Comparison of ENCODE assay signal across 8 mouse cellular contexts in the genomic region with DNA sequence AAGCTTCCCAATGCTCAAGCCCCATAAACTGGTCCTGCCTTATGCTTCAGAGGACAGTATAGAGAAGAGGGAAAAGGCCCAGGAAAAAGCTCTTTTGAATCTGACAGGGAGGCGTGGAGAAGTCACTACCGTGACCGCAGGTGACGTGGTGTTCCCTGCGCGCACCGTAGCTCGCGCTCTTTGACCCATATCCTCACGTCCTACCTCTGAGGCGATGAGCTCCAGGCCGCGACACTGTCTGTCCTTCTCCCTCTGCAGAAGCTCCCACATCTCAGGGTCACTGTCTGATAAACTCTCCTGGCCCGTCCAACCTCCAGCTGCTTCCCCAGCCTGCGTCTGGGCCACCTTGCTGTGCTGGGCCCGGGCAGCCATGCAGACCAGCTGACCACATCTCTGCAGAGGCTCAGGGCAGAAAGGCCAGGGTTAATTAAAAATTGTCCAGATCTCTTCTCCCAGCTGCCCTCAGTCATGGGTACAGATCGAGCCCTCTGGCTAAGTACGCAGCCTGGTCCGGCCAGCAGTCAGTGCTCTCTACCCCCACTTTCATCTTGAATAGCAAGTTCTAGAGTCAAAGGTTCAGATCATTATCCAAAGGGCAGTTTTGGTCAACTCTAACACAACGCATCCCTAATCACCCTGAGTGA. TPM values are rescaled to one million over a fixed set of nuclear protein-coding genes. Genes with fewer than 3 reads are reported as not detected.
DNase-seq lines count a peak whose midpoint lies in the region; ATAC-seq and TF ChIP-seq lines count a peak whose summit lies in the region.

No protein-coding gene starts in this region.

- peak overlapping the region; percentile 96 for H3K9ac ChIP-seq in MEL (ENCODE audit: control insufficient read depth, low read depth, low read length, poor library complexity, severe bottlenecking)
- H3K9ac ChIP-seq in intestine, embryonic 14.5 days (ENCODE audit: low read length): peak overlapping the region; percentile 65; the same call in 1 of the 2 replicates
- H3K9ac ChIP-seq in liver, postnatal 0 days (replicated peaks): peak overlapping the region; percentile 62

- peak overlapping the region; percentile 95 for H3K4me2 ChIP-seq in intestine, embryonic 14.5 days (ENCODE audit: low read length)
- H3K4me2 ChIP-seq in liver, postnatal 0 days (ENCODE audit: low read depth, low read length): peak overlapping the region; percentile 79

- intact Hi-C loops in heart, postnatal 14 days (cut with DNase I): no loop called here

- H3K79me2 ChIP-seq in MEL (ENCODE audit: control insufficient read depth, insufficient read depth, low read length, poor library complexity): peaks cover 29% of the 10 kb centered on the region

- H3K4me3 ChIP-seq in heart, embryonic 10.5 days: peak overlapping the region; percentile 74
- H3K4me3 ChIP-seq in MEL (ENCODE audit: control insufficient read depth in 1 of 2, insufficient read depth in 1 of 2, low read depth in 2 of 2, low read length in 2 of 2): peak overlapping the region; percentile 65 to 87
- H3K4me3 ChIP-seq in intestine, embryonic 14.5 days (ENCODE audit: low read depth, low read length): peak overlapping the region; percentile 70
- peak overlapping the region; percentile 60 for H3K4me3 ChIP-seq in liver, postnatal 0 days (ENCODE audit: low read depth, low read length)

- TF ChIP-seq POLR2A in MEL (IDR thresholded peaks at IDR 0.05; ENCODE audit: control insufficient read depth in 1 of 2, insufficient read depth in 1 of 2, low read depth in 1 of 2, low read length in 2 of 2, poor library complexity in 1 of 2): no peak

- no peak for TF ChIP-seq EP300 in MEL (IDR thresholded peaks at IDR 0.05; ENCODE audit: low read depth in 1 of 2, low read length in 2 of 2)
- no peak for TF ChIP-seq EP300 in liver, postnatal 0 days (IDR thresholded peaks at IDR 0.05; ENCODE audit: low read depth)

- 76% methylated on average over 20 of the region's 20 CpGs for WGBS in heart, embryonic 10.5 days
- WGBS in intestine, embryonic 14.5 days: 78% methylated on average over 20 of the region's 20 CpGs
- WGBS in liver, postnatal 0 days (ENCODE audit: insufficient replicate concordance): 56% methylated on average over 20 of the region's 20 CpGs

- no peak for DNase-seq in heart, embryonic 10.5 days (ENCODE audit: low spot score)
- DNase-seq in heart, postnatal 14 days: no peak
- DNase-seq in MEL (ENCODE audit: low read depth, low spot score): peak; percentile 54
- DNase-seq in intestine, embryonic 14.5 days (ENCODE audit: low spot score): no peak
- no peak for DNase-seq in liver, postnatal 0 days
- DNase-seq in cerebellum, postnatal 4 days (ENCODE audit: low spot score in 2 of 2): no peak
- no peak for DNase-seq in layer of hippocampus, adult 8-10 months (ENCODE audit: low spot score in 2 of 2)
- no peak for DNase-seq in retina, postnatal 1 day

- ATAC-seq in intestine, embryonic 14.5 days (replicated peaks; ENCODE audit: low FRiP score, low TSS enrichment, low read depth): no peak
- peak; percentile 43 for ATAC-seq in liver, postnatal 0 days

- TF ChIP-seq RAD21 in MEL (IDR thresholded peaks at IDR 0.05; ENCODE audit: low read depth, low read length): no peak

- H3K36me3 ChIP-seq in heart, embryonic 10.5 days: peaks cover 40% of the 10 kb centered on the region
- peaks cover 0 to 24% of the 10 kb centered on the region in 2 experiments; a peak in 3 of 4 replicates for H3K36me3 ChIP-seq in MEL (ENCODE audit: control insufficient read depth in 1 of 2, insufficient read depth in 2 of 2, low read length in 2 of 2)
- peaks cover 27% of the 10 kb centered on the region for H3K36me3 ChIP-seq in intestine, embryonic 14.5 days (ENCODE audit: control insufficient read depth, insufficient read depth, low read length)
- H3K36me3 ChIP-seq in liver, postnatal 0 days (replicated peaks; ENCODE audit: insufficient read depth, low read length): peaks cover 33% of the 10 kb centered on the region

- TF ChIP-seq CTCF in MEL (IDR thresholded peaks at IDR 0.05 in 2 of 3, conservative IDR thresholded peaks at IDR 0.05 in 1 of 3; ENCODE audit: control insufficient read depth in 1 of 3, insufficient read depth in 1 of 3, low read depth in 2 of 3, low read length in 3 of 3, poor library complexity in 1 of 3, severe bottlenecking in 1 of 3): no peak
- TF ChIP-seq CTCF in liver, postnatal 0 days (IDR thresholded peaks at IDR 0.05; ENCODE audit: low read depth): no peak

- H3K27me3 ChIP-seq in heart, embryonic 10.5 days (ENCODE audit: insufficient read depth, poor library complexity, severe bottlenecking): peaks cover 66% of the 10 kb centered on the region
- no peaks in the 10 kb centered on the region for H3K27me3 ChIP-seq in MEL (ENCODE audit: control insufficient read depth in 1 of 2, insufficient read depth in 2 of 2, low read length in 2 of 2)
- H3K27me3 ChIP-seq in intestine, embryonic 14.5 days (replicated peaks; ENCODE audit: control insufficient read depth, insufficient read depth, low read length): peaks cover 28% of the 10 kb centered on the region
- H3K27me3 ChIP-seq in liver, postnatal 0 days (ENCODE audit: insufficient read depth, low read length): peaks cover 23% of the 10 kb centered on the region

- H3K27ac ChIP-seq in heart, embryonic 10.5 days: peak overlapping the region; percentile 85; the same call in 1 of the 2 replicates
- peak overlapping the region; percentile 97 for H3K27ac ChIP-seq in MEL (ENCODE audit: control insufficient read depth, low read depth, low read length)
- H3K27ac ChIP-seq in intestine, embryonic 14.5 days (ENCODE audit: low read depth): no peak overlapping the region
- peak overlapping the region; percentile 80 for H3K27ac ChIP-seq in liver, postnatal 0 days (ENCODE audit: low read depth)

- H3K4me1 ChIP-seq in heart, embryonic 10.5 days: peaks cover 50% of the 10 kb centered on the region
- peaks cover 2 to 25% of the 10 kb centered on the region in 2 experiments; a peak in 3 of 4 replicates for H3K4me1 ChIP-seq in MEL (ENCODE audit: control insufficient read depth in 1 of 2, insufficient read depth in 2 of 2, low read length in 2 of 2)
- H3K4me1 ChIP-seq in intestine, embryonic 14.5 days (replicated peaks; ENCODE audit: control insufficient read depth, insufficient read depth, low read length): peaks cover 24% of the 10 kb centered on the region
- H3K4me1 ChIP-seq in liver, postnatal 0 days (ENCODE audit: insufficient read depth): peaks cover 29% of the 10 kb centered on the region

- no peaks in the 10 kb centered on the region for H3K9me3 ChIP-seq in heart, embryonic 10.5 days
- H3K9me3 ChIP-seq in MEL (replicated peaks; ENCODE audit: insufficient read depth, low read length): no peaks in the 10 kb centered on the region
- no peaks in the 10 kb centered on the region for H3K9me3 ChIP-seq in intestine, embryonic 14.5 days (ENCODE audit: control insufficient read depth, low read length)
- no peaks in the 10 kb centered on the region for H3K9me3 ChIP-seq in liver, postnatal 0 days (ENCODE audit: low read length)

TF ChIP-seq in MEL, 35 proteins besides CTCF, POLR2A, EP300 and RAD21:
- 0 out of 2 replicates have a peak, but pooled peaks have one; percentile 12 for TF ChIP-seq HCFC1 (IDR thresholded peaks at IDR 0.05; ENCODE audit: low read depth, low read length)
- TF ChIP-seq MAZ (IDR thresholded peaks at IDR 0.05; ENCODE audit: low read depth, low read length): no peak

RNA-seq across cellular contexts. Expression of a gene that starts 1.4 kb away (rescaled TPM):
- 101 and 126 TPM in 2 replicates for polyA plus RNA-seq in heart, embryonic 10.5 days (2016; fragmentation: Nextera tagmentation; extraction: Ambion mirVana)
- total RNA-seq in heart, postnatal 14 days (2021): 10 to 100 TPM; 38.3 to 39.2 TPM
- total RNA-seq in MEL (2012; rRNA removed): 242 and 383 TPM in 2 replicates
- 100 to 1,000 TPM; 263 to 582 TPM for polyA plus RNA-seq in MEL (2012; ENCODE audit: insufficient read depth in 1 of 2, insufficient read length in 2 of 2, low read depth in 1 of 2, low replicate concordance in 2 of 2, missing spikeins in 1 of 2)
- polyA plus RNA-seq in intestine, embryonic 14.5 days (2014; fragmentation: Nextera tagmentation; extraction: Ambion mirVana): 132 and 142 TPM in 2 replicates
- 62.6 and 75.0 TPM in 2 replicates for polyA plus RNA-seq in liver, postnatal 0 days (2015; fragmentation: Nextera tagmentation; extraction: Ambion mirVana)
- total RNA-seq in layer of hippocampus, adult 8-10 months (2022): 10 to 100 TPM; 21.7 to 31.3 (median 29.1) TPM

RNA-seq across cellular contexts. Expression of a gene that starts 6.1 kb away (rescaled TPM):
- 7.8 and 9.0 TPM in 2 replicates for polyA plus RNA-seq in heart, embryonic 10.5 days (2016; fragmentation: Nextera tagmentation; extraction: Ambion mirVana)
- 10 to 100 TPM; 38.3 TPM for total RNA-seq in heart, postnatal 14 days (2021)
- 21.8 and 28.6 TPM in 2 replicates for total RNA-seq in MEL (2012; rRNA removed)
- 10 to 100 TPM in 1 of 2 experiments, not detected in 1; 26.6 TPM for polyA plus RNA-seq in MEL (2012; ENCODE audit: insufficient read depth in 1 of 2, insufficient read length in 2 of 2, low read depth in 1 of 2, low replicate concordance in 2 of 2, missing spikeins in 1 of 2)
- 25.9 and 28.5 TPM in 2 replicates for polyA plus RNA-seq in intestine, embryonic 14.5 days (2014; fragmentation: Nextera tagmentation; extraction: Ambion mirVana)
- polyA plus RNA-seq in liver, postnatal 0 days (2015; fragmentation: Nextera tagmentation; extraction: Ambion mirVana): 13.1 and 23.1 TPM in 2 replicates
- total RNA-seq in layer of hippocampus, adult 8-10 months (2022): 1 to 10 TPM; 2.9 to 4.4 (median 3.6) TPM

RNA-seq across cellular contexts. Expression of a gene that starts 13.5 kb away (rescaled TPM):
- polyA plus RNA-seq in heart, embryonic 10.5 days (2016; fragmentation: Nextera tagmentation; extraction: Ambion mirVana): 0.16 and 0.33 TPM in 2 replicates
- 1 to 10 TPM; 1.1 TPM for total RNA-seq in heart, postnatal 14 days (2021)
- not detected in 2 replicates for total RNA-seq in MEL (2012; rRNA removed)
- under 1 TPM in 1 of 2 experiments, not detected in 1; 0.24 TPM for polyA plus RNA-seq in MEL (2012; ENCODE audit: insufficient read depth in 1 of 2, insufficient read length in 2 of 2, low read depth in 1 of 2, low replicate concordance in 2 of 2, missing spikeins in 1 of 2)
- 4.0 and 5.5 TPM in 2 replicates for polyA plus RNA-seq in intestine, embryonic 14.5 days (2014; fragmentation: Nextera tagmentation; extraction: Ambion mirVana)
- not detected in 2 replicates for polyA plus RNA-seq in liver, postnatal 0 days (2015; fragmentation: Nextera tagmentation; extraction: Ambion mirVana)
- total RNA-seq in layer of hippocampus, adult 8-10 months (2022): 1 to 10 TPM; 1.9 to 2.7 (median 2.3) TPM

RNA-seq across cellular contexts. Expression of a gene that starts 19.4 kb away (rescaled TPM):
- 0.22 and 0.84 TPM in 2 replicates for polyA plus RNA-seq in heart, embryonic 10.5 days (2016; fragmentation: Nextera tagmentation; extraction: Ambion mirVana)
- 1 to 10 TPM in 1 of 2 experiments, under 1 TPM in 1; 0.88 to 2.1 TPM for total RNA-seq in heart, postnatal 14 days (2021)
- total RNA-seq in MEL (2012; rRNA removed): not detected in 2 replicates
- under 1 TPM in 1 of 2 experiments, not detected in 1; 0.25 TPM for polyA plus RNA-seq in MEL (2012; ENCODE audit: insufficient read depth in 1 of 2, insufficient read length in 2 of 2, low read depth in 1 of 2, low replicate concordance in 2 of 2, missing spikeins in 1 of 2)
- polyA plus RNA-seq in intestine, embryonic 14.5 days (2014; fragmentation: Nextera tagmentation; extraction: Ambion mirVana): 0.32 TPM in 1 of 2 replicates, not detected in the other
- 0.21 and 0.57 TPM in 2 replicates for polyA plus RNA-seq in liver, postnatal 0 days (2015; fragmentation: Nextera tagmentation; extraction: Ambion mirVana)
- 1 to 10 TPM; 2.1 to 3.5 (median 2.8) TPM for total RNA-seq in layer of hippocampus, adult 8-10 months (2022)
